Mouse (Mus musculus) liver, embryonic 14.5 days (tissue): Measurements from ENCODE around the gene Mars.

Source experiments
- CTCF ChIP-seq: IDR thresholded peaks from 2 replicates; pipeline ENCODE4 v1.5.1; 2016; ENCODE audit warnings: antibody characterized with exemption, low read depth, control low read depth
- EP300 ChIP-seq: IDR thresholded peaks from 2 replicates; pipeline ENCODE4 v1.6.1; 2016; ENCODE audit warnings: antibody characterized with exemption, low read depth

DNA sequence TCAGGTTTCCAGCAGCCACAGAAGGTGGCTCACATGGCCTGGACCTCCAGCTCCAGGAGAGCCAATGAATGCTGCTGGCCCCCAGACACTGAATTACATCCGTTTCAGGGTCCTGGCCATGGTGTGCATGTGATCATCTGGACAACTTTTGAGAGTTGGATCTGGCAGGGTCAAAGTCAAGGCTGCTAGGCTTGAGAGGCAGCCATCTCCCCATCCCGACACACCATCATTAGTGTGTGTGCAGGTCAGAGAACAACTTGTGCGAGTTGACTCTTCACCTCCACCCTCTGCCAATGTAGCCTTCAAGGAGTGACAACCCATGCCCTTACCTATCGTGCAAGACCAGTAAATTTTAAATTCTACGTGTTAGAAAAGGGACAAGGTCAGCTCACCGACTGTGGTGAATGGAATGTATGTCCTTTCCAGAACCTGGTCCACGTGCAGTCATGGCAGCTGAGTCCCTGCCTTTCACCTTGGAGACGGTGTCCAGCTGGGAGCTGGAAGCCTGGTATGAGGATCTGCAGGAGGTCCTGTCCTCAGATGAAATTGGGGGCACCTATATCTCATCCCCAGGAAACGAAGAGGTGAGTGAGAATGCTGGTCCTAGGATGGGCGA, 16.6 kb downstream of the Mars start:
- no peak for TF ChIP-seq EP300
- no peak for TF ChIP-seq CTCF
